Mouse (Mus musculus): ENCODE data around the gene Slc5a4b.

Slc5a4b gene

DNA sequence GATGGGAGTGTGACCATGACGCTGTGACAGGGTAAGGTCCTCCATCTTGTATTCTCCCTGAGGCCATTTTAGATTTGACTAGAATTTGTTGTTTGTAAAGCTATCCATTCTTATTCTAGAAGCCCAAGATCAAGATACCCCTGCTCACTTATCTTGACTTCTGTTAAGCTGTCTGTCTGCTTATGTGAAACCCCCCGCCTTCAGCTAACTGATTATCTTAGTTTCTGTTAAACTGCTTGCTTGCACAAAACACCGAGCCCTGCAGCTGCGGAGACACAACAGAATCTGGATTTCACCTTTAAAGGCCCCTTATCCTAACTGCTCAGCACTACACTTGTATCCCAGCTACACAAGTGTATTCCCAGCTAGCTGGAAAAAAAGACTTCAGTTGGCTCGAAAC is 73.8 kb downstream of the Slc5a4b start:
- DNase-seq (ENCODE audit: low spot score in 2 of 2) = no peak

GRCm38 (mm10) chr10:76035277-76035676 is 75.5 kb downstream of the Slc5a4b start:
- DNase-seq (ENCODE audit: low spot score in 2 of 2) = no peak

- DNase-seq (ENCODE audit: low spot score in 2 of 2) = no peak
Measured at GRCm38 (mm10) chr10:76034001-76034600, 76.7 kb downstream of the Slc5a4b start.

- DNase-seq (ENCODE audit: low spot score in 2 of 2) = no peak
Measured at GRCm38 (mm10) chr10:76033119-76033455, 77.7 kb downstream of the Slc5a4b start.

GRCm38 (mm10) chr10:76032402-76033118 is 78.2 kb downstream of the Slc5a4b start, which contains the start of gene Zfp280b:
TSS of gene Zfp280b (plus strand) at chr10:76032650.
- peak; percentile 82 to 88 for DNase-seq (ENCODE audit: low spot score in 2 of 2)

- DNase-seq (ENCODE audit: low spot score in 2 of 2) = peak in 1 of 2 experiments; percentile 2
Measured at GRCm38 (mm10) chr10:76031511-76032401, 79.0 kb downstream of the Slc5a4b start.

DNA sequence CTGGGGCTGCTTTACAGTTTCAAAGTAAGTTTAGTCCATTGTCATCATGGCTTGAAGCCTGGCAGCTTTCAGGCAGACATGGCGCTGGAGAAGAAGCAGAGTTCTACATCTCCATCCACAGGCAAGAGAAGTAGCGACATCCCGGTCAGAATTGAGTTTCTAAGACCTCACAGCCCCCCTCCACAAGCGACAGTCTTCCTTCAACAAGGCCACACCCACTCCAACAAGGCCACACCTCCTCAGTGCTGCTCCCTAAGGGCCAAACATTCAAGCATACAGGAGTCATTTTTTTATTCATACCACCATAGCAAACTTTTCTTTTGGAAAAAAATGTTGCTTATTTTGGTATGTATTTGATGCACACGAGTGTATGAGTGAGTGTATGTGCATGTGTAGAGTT is 80.3 kb downstream of the Slc5a4b start:
- DNase-seq (ENCODE audit: low spot score in 2 of 2) = no peak

GRCm38 (mm10) chr10:76029276-76029675 is 81.5 kb downstream of the Slc5a4b start:
- no peak for DNase-seq (ENCODE audit: low spot score in 2 of 2)

DNA sequence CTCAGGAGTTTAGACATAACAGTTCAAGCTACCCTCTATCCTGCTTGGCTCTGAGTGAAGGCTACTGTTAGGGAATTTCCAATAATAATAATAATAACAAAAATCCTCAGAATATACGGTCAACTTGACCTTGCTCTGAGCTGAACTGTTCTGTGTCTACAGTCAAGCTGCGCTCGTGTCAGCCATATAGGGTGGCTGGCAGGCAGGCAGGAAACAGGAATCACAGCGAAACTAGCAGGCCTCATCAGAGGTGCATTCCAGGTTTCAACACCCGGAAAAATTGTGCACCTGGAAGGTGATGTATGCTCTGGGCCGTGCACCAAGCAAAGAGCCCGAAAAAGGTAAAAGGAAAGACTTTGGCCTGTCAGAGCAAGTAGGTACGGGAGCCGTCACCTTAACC is 82.4 kb downstream of the Slc5a4b start:
- DNase-seq (ENCODE audit: low spot score in 2 of 2) = no peak

DNA sequence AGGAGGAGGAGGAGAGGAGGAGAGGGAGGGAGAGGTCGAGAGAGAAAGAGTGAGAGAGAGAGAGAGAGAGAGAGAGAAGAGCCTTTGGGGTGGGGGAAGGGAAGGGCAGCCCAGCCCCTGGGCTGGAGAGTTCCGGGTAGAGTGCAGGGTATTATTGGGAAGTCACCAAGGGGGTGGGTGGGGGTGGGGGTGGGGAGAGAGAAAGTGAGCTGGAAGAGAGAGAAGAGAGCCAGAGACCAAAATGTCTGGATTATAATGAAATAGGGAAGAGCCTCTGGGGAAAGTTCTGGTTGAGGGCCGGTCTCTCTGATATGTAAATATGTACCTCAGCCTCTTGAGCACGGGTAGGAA is 82.8 kb downstream of the Slc5a4b start:
- DNase-seq (ENCODE audit: low spot score in 2 of 2) = no peak

DNA sequence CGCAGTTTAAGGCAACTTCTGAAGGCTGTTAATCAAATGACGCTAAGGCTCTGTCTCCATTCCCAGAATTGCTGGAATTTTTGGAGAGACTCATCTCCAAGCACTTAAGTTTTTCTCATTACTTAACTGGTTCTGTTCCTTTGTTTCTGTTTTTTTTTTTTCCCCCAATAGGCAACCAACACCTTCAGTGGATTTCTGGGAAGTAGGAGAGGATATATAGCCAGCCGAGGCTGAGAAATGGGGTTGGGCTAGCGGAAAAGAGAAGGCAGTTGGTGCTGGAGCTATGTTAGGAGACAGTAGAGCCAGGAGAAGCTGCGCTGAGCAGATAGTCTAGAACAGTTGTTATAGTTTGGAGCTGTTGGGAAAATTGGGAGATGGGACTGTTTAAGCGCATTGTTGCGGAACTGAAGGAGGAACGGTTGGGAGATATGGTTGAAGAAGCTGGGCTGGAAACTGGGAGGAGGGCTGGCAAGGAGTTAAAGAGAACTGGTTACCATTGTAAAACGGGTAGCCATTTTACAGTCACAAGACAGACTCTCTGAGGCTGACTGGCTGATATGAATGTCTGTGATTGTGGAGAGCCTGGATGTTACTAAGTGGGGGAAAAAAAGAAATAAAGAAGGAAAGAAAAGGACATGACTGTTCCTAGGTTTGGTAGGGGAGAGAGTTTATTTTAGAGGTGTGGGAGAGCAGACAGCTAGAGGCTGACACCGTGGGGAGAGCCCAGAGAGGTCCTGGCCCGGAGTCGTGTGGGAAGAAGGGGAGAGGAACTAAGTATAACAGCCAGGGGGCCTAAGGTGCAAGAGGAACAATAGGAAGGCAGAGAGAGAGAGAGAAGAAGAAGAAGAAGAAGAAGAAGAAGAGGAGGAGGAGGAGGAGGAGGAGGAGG is 83.4 kb downstream of the Slc5a4b start:
- no peak for DNase-seq (ENCODE audit: low spot score in 2 of 2)

- no peak for DNase-seq (ENCODE audit: low spot score in 2 of 2)
Measured at GRCm38 (mm10) chr10:76025470-76026190, 85.1 kb downstream of the Slc5a4b start.

DNA sequence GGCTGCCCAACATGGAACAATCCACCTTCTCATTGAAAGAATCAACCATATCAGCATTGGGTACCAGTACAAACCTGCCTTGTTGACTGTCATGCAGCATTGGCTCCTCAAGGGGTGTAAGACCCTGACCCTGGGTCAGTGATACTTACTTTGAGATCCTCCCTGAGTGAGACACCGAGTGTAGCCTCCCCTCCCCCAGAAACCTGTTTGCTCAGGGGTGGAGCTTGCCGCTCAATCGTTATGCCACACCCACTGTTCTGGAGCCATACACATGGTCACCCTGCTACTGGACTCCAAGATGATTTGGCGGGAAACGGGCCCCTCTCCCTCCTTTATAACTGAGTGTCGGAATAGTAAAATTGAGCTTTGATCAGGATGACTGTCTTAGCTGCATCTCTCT is 86.8 kb downstream of the Slc5a4b start:
- no peak for DNase-seq (ENCODE audit: low spot score in 2 of 2)

DNA sequence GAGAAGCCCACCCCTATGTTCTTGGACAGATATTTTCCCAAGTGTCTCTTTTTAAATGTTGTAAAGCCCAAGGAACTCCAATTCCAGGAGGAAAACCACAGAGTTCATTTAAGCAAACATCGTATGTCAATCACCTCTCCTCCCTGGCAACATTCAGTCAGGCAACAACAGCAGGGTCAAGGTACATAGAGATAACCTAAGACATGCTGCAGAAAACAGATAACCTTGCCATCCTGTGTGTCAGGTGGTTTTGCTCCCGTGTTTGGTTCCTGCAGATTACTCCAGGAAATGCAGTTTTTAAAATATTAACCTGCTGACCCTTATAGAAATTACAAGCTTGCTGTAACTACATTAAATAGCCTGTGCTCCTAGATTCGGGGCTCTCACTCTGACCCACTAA is 89.0 kb downstream of the Slc5a4b start:
- no peak for DNase-seq (ENCODE audit: low spot score in 2 of 2)

DNA sequence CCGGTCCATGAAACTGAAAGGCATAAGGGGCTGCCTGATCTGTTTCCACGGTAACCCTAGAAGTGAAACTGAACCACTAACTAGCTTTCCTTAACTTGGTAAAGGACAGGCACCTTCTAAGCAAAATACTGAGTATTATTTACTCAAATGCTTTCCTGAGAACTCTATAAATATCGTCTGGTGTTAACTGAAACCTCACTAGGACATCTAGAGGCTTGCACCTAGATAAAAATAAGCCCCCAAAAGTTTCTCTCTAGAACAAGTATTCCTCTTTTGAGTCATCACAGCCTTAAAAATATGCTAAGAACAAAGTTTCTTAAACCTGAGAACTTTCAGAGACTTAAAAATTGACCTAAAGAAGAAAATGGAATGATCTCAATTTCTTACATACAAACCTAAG is 93.9 kb downstream of the Slc5a4b start:
- DNase-seq (ENCODE audit: low spot score in 2 of 2) = no peak

DNA sequence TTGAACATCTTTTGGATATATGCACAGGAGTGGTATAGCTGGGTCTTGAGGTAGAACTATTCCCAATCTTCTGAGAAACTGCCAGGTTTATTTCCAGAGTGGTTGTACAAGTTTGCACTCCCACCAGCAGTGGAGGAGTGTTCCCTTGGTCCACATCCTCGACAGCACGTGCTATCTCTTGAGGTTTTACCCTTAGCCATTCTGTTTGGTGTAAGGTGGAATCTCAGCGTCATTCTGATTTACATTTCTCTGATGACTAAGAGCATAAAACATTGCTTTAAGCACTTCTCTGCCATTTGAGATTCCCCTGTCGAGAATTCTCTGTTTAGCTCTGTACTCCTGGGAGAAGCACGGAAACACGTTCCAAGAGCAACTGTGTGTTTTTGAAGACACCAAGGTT is 97.8 kb downstream of the Slc5a4b start:
- DNase-seq (ENCODE audit: low spot score in 2 of 2) = no peak

DNA sequence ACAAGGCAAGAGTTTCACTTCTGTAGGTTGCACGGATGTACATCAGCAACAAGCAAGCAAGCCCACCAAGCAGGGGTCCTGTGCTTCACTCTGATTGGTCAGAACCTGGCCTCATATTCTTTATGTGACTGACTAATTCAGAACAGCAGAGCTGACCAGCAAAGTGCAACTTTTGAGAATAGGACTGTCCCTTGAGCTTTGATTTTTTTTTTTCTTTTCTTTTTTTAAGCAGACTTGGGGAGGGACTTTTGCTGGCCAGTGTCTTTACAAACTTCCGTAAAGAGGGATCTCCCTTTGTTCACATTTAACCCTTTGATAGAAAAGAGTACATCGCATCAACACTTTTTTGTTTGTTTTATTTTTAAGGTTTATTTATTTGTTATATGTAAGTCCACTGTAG is 100.9 kb downstream of the Slc5a4b start:
- DNase-seq (ENCODE audit: low spot score in 2 of 2) = no peak
